Mouse (Mus musculus): ENCODE measurements at regions not wholly inside any gene's neighbourhood (a gene's known extent, or its start where the extent isn't known, plus 50 kb on each side); places are given as distances from the start of the nearest gene placed in this dataset.

- no peak for DNase-seq (ENCODE audit: low spot score)
- H3K9me3 ChIP-seq (ENCODE audit: low read length) = no peaks in the 10 kb centered on the region
- TF ChIP-seq CTCF (IDR thresholded peaks at IDR 0.05; ENCODE audit: low read depth) = no peak
- H3K4me3 ChIP-seq (ENCODE audit: low read length) = no peak overlapping the region
- no peaks in the 10 kb centered on the region for H3K36me3 ChIP-seq (ENCODE audit: insufficient read depth, low read length)
- WGBS = 73% methylated on average over 1 of the region's 1 CpGs
- no peaks in the 10 kb centered on the region for H3K4me1 ChIP-seq (ENCODE audit: insufficient read depth, low read length)
- no peak for ATAC-seq
- no peaks in the 10 kb centered on the region for H3K27me3 ChIP-seq (ENCODE audit: insufficient read depth, low read length)
- H3K4me2 ChIP-seq (ENCODE audit: low read depth, low read length) = no peak overlapping the region
- no peak overlapping the region for H3K27ac ChIP-seq
- H3K9ac ChIP-seq (replicated peaks; ENCODE audit: low read length) = no peak overlapping the region
These were observed 614.7 kb upstream of the Lingo2 start for GRCm38 (mm10) chr4:37566226-37566625.

- no peak overlapping the region for H3K9ac ChIP-seq (replicated peaks; ENCODE audit: low read length)
- H3K4me2 ChIP-seq (ENCODE audit: low read depth, low read length) = no peak overlapping the region
- ATAC-seq = no peak
- no peaks in the 10 kb centered on the region for H3K4me1 ChIP-seq (ENCODE audit: insufficient read depth, low read length)
- no peaks in the 10 kb centered on the region for H3K36me3 ChIP-seq (ENCODE audit: insufficient read depth, low read length)
- no peaks in the 10 kb centered on the region for H3K9me3 ChIP-seq (ENCODE audit: low read length)
- H3K4me3 ChIP-seq (ENCODE audit: low read length) = no peak overlapping the region
- TF ChIP-seq CTCF (IDR thresholded peaks at IDR 0.05; ENCODE audit: low read depth) = peak; percentile 48
- DNase-seq (ENCODE audit: low spot score) = peak; percentile 37
- no peaks in the 10 kb centered on the region for H3K27me3 ChIP-seq (ENCODE audit: insufficient read depth, low read length)
- no peak overlapping the region for H3K27ac ChIP-seq
These were observed 608.7 kb upstream of the Lingo2 start for GRCm38 (mm10) chr4:37560209-37560608.

GRCm38 (mm10) chr4:37546001-37546400 is 594.5 kb upstream of the Lingo2 start:
- Histone ChIP-seq H3K36me3 (ENCODE audit: insufficient read depth, low read length) (no peaks in the 10 kb centered on the region), H3K9ac (replicated peaks; ENCODE audit: low read length) (no peak overlapping the region), H3K4me2 (ENCODE audit: low read depth, low read length) (no peak overlapping the region), H3K27me3 (ENCODE audit: insufficient read depth, low read length) (no peaks in the 10 kb centered on the region), H3K4me3 (ENCODE audit: low read length) (no peak overlapping the region), H3K4me1 (ENCODE audit: insufficient read depth, low read length) (no peaks in the 10 kb centered on the region), H3K9me3 (ENCODE audit: low read length) (no peaks in the 10 kb centered on the region), H3K27ac (no peak overlapping the region)
- TF ChIP-seq CTCF (IDR thresholded peaks at IDR 0.05; ENCODE audit: low read depth) = no peak
- ATAC-seq (no peak), DNase-seq (ENCODE audit: low spot score) (peak; percentile 6)
- WGBS = 81% methylated on average over 3 of the region's 3 CpGs

- Histone ChIP-seq H3K4me3 (ENCODE audit: low read length) (no peak overlapping the region), H3K4me2 (ENCODE audit: low read depth, low read length) (no peak overlapping the region), H3K27me3 (ENCODE audit: insufficient read depth, low read length) (no peaks in the 10 kb centered on the region), H3K9me3 (ENCODE audit: low read length) (no peaks in the 10 kb centered on the region), H3K4me1 (ENCODE audit: insufficient read depth, low read length) (no peaks in the 10 kb centered on the region), H3K36me3 (ENCODE audit: insufficient read depth, low read length) (no peaks in the 10 kb centered on the region), H3K9ac (replicated peaks; ENCODE audit: low read length) (no peak overlapping the region), H3K27ac (no peak overlapping the region)
- 84% methylated on average over 4 of the region's 4 CpGs for whole genome bisulfite sequencing
- no peak for DNase-seq (ENCODE audit: low spot score)
- ATAC-seq = no peak
- no peak for TF ChIP-seq CTCF (IDR thresholded peaks at IDR 0.05; ENCODE audit: low read depth)
These were observed 556.2 kb upstream of the Lingo2 start for GRCm38 (mm10) chr4:37507732-37508131.

All from hindbrain, postnatal 0 days (tissue).